Mouse (Mus musculus) brain, embryonic 14.5 days (tissue): Measurements from ENCODE around the gene Hpse.

Source experiments
- CTCF ChIP-seq: fragments of 200-500 bp; IDR thresholded peaks from 2 replicates; pipeline ENCODE4 v1.5.1; 2012; ENCODE audit warnings: inconsistent platforms, mild to moderate bottlenecking, moderate library complexity, borderline replicate concordance; ENCODE audit not compliant: insufficient read depth, insufficient read length; ENCODE audit errors: extremely low read depth
- POLR2A ChIP-seq: fragments of 200-500 bp; IDR thresholded peaks from 2 replicates; pipeline ENCODE4 v1.6.1; 2012; ENCODE audit warnings: mild to moderate bottlenecking, inconsistent platforms, borderline replicate concordance; ENCODE audit not compliant: poor library complexity, insufficient read depth, insufficient read length, severe bottlenecking; ENCODE audit errors: extremely low read depth

GRCm38 (mm10) chr5:100666965-100667364, 52.6 kb downstream of the Hpse start:
- TF ChIP-seq CTCF, result no peak
- TF ChIP-seq POLR2A, result no peak
